Mouse (Mus musculus) B cell, adult 2 months (primary cell): ENCODE data around the gene Emc9.

Experiments
- DNase-seq, 2 experiments: peaks; one replicate each; pipeline ENCODE4 v3.0.0; 2022

Gene Emc9

GRCm38 (mm10) chr14:55559799-55560201, 25.3 kb downstream of the Emc9 start, which contains the start of gene Dcaf11:
Gene Dcaf11, plus strand, starts transcription at chr14:55560006.
- DNase-seq = peak; percentile 88 to 89

DNA sequence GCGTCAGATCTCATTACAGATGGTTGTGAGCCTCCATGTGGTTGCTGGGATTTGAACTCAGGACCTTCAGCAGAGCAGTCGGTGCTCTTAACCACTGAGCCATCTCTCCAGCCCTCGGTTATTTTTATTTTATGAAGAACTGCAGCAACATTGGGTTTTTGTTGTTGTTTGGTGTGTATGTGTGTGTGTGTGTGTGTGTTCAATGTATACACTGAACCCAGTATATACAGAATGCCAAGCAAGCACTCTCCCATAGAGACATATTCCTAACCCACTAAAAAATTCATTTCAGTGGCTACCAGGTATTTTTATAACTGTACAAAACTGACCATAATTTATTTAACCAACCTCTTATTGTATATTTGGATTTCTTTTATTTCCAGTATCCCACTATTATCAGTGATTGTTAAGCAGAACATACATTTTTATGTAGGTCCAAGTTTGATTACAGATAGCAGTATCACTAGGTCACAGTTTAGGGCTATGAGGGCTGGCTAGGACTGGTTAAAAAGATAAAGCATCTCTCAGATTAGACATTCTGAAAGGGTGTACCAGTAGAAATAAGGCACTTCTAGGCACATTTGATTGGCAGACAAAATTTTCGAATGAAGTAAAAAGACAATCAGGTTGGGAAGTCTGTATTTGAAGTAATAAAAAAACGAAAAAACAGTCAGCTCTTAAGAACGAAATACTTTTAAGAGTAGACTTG, 26.2 kb downstream of the Emc9 start:
- no peak for DNase-seq

DNA sequence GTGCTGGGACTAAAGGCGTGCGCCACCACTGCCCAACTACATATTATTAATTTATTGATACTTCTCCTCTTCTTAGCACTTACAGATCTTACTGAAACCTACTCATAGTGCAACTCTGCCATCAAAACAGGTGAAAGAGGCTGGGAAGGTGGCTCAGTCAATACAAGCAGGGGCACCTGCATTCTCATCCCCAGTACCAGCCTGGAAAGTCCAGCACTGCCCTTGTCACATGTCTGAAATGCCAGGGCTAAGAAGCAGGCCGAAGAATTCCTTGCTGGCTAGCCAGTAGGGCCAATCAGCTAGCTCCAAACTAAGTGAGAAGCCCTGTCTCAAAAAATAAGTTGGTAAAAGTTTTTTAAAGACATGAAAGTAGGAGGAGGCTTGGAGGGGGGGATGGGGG, 27.5 kb downstream of the Emc9 start:
- no peak for DNase-seq

DNA sequence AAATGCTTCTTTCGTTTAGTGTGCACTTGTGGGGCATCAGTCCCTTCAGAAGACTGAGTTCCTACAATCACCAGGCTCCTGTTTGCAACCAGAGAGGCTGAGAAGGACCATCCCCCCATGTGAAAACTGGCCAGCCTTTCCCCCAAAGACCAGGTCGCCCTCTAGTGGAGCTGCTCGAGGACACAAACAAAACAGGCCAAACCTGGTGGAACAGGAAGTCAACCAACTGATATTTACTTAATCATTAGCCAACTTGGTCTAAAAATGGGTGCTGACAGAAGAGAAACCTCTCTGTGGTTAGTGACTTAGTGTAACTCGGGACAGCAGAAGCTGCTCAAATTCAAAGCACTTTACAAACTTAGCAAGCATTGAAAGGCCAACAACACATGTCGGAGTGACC, 28.1 kb downstream of the Emc9 start:
- peak; percentile 86 to 87 for DNase-seq

DNA sequence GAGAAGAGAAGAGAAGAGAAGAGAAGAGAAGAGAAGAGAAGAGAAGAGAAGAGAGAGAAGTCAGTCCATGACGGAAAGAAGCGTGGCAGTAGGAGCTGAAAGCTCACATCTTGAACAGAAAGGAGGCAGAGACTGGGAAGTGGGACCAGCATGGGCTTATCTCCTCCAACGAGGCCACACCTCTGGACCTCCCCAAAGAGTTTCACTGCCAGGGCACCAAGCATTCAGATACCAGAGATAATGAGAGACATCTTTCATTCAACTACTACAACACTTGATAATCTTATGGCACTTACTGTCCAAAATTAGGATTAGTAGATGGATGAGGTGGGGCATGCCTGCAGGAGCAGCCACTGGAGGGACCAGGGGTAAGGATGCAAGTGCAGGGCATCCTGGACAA, 29.3 kb downstream of the Emc9 start:
- DNase-seq = no peak

GRCm38 (mm10) chr14:55554635-55555034, 30.5 kb downstream of the Emc9 start:
- no peak for DNase-seq

DNA sequence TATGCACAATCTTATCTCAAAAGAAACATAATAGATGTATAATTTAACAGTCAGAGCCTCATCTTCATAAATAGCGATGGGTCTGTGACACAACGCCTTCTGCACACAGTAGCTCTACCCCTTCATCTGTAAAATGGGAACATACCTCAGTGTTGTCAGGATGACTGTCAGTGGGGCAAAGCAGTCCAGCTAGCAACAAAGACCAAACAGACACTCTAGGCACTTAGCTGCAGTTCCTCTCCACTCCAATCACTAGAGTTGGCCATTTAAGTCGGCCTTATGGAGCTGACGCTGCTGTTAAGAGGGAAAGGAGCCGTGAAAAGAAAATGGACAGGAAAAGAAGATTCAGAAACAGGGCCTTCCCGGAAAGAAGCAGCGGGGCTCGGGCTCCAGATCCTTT, 33.3 kb downstream of the Emc9 start:
- no peak for DNase-seq

DNA sequence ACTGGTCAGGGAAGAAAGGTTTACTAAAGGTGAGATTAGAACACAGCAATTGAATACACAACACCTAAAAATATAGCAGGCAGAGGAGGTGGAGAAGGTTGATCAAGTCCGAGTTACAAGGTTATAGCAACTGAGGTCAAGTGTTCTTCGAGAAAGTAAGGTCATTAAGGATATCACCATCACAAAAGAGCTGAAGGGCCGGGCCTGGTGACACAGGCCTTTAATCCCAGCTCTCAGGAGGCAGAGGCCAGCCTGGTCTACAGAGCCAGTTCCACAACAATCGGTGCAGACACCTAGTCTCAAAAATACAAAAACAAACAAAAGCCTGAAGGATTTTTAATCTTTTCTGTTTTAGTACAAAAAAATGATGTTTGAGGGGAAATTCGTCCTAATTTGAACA, 33.8 kb downstream of the Emc9 start:
- DNase-seq = no peak

GRCm38 (mm10) chr14:55550191-55550590, 34.9 kb downstream of the Emc9 start:
- DNase-seq = no peak

DNA sequence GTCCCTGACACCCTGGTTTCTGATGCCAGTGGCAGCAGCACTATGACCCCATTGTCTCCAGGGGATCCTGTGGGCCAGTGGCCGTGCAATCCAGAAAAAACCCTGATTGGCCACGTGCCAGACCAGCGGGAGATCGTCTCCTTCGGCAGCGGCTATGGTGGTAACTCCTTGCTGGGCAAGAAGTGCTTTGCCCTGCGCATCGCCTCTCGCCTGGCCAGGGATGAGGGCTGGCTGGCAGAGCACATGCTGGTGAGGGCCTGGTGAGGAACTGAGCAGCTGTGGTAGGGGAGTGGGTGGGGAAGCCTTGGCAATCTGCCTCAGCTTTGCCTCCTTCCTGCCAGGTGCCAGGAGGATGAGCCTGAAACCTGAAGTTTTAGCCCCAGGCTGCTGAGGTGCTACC, 40.8 kb downstream of the Emc9 start:
- no peak for DNase-seq

DNA sequence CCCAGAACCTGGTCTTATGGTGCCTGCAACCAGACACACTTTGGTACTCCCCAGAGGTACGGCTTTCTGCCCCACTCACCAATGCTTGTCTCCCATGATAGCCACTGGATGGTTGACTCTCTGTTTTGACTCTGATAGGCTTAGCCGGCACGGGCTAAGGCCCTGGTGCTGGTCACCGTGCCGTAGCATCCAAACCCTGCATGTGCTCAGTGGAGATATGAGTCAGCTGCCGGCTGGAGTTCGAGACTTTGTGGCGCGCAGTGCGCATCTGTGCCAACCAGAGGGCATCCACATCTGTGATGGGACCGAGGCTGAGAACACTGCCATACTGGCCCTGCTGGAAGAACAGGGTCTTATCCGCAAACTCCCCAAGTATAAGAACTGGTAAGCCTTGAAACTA, 42.8 kb downstream of the Emc9 start:
- no peak for DNase-seq

DNA sequence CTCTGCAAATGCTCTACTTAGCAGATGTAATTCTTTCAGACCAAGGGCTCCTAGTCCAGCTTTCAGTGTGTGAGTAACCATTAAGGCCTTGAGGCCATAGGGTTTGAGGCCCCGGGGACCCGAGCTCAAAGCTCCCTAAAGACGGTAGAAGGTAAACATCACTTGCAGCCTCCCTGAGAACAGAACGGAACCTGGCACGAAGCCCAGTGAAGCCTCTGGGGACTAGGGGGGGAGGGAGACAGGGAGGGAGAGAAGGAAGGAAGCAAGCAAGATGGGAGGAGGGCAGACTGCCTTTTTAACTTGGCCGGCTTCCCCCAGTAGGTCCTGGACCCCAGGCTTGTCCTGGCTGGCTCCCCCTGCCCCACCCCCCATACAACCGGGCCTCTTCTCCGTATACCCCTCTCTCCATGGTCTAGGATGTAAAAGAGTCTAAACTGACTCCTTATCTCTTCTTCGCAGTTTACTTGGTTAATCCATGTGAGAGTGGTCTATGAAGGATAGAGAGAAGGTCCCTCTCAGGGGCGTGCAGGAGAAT, 44.2 kb downstream of the Emc9 start:
- peak; percentile 80 to 86 for DNase-seq

DNA sequence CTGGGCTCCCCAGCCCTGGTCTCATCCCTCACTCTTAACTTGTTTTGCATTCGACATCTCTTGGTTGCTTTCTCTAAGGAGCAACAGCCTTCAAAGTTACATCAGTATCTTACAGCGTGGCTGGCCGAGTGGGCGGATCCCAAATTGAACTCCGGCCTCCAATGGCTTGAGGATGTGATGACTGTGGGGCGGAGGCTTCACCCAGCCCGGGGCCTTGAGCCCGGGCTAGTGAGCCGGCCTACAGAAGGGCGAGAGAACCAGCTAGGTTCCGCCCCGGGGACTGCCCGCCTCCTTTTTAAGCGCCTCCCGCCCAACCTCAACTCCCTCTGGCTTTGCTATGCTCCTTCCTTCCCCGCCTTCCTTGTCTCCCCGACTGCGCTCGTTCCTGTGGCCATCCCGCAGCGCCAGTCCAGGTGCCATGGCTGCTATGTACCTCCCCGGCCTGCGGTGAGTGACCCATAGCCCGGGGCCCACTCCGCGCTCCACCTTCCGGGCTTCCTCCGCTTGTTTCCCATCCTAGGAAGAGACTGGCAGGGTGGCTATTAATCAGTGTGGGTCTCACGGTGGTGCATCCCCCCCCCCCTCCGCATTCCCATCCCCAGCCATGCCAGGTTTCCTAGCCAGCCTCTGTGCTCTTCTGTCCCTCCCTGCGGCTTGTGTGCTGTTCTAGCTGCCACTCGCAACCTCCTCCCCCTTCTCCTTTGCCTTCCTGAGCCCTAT, 44.9 kb downstream of the Emc9 start, which contains the start of gene Pck2:
Gene Pck2 (plus strand): TSS at position 200 of the 720 bp plus-strand sequence.
- DNase-seq = peak; percentile 78 to 82

- DNase-seq = peak; percentile 68 to 70
Observed at GRCm38 (mm10) chr14:55536116-55536745, 48.9 kb downstream of the Emc9 start.
